Mouse (Mus musculus) C2C12 (cell line): ENCODE results near the gene Kcnk2. TPM values are rescaled to one million over a fixed set of nuclear protein-coding genes. Genes with fewer than 3 reads are reported as not detected.

Source experiments
- H3K27me3 ChIP-seq: one replicate; pipeline ENCODE4 v1.6.1; 2011; ENCODE audit not compliant: control insufficient read depth, insufficient read depth, insufficient read length
- H3K36me3 ChIP-seq: one replicate; pipeline ENCODE4 v1.6.1; 2011; ENCODE audit not compliant: control insufficient read depth, insufficient read depth
- H3K4me3 ChIP-seq: one replicate; pipeline ENCODE4 v1.5.1; 2011; ENCODE audit warnings: mild to moderate bottlenecking, control low read depth; ENCODE audit not compliant: poor library complexity, insufficient read depth, severe bottlenecking
- H3K79me2 ChIP-seq: one replicate; pipeline ENCODE4 v1.6.1; 2011; ENCODE audit not compliant: control insufficient read depth, insufficient read depth
- H3K79me3 ChIP-seq: one replicate; pipeline ENCODE4 v1.6.1; 2011; ENCODE audit warnings: low read depth, control low read depth
- H3ac ChIP-seq: one replicate; pipeline ENCODE3; 2011; ENCODE audit warnings: low read depth; ENCODE audit not compliant: control insufficient read depth, insufficient read length
- CEBPB ChIP-seq: IDR thresholded peaks from one replicate; pipeline ENCODE4 v1.6.1; 2011; ENCODE audit warnings: low read depth, mild to moderate bottlenecking, control low read depth, moderate library complexity
- CTCF ChIP-seq: IDR thresholded peaks from one replicate; pipeline ENCODE4 v1.5.1; 2011; ENCODE audit not compliant: control insufficient read depth, insufficient read depth, insufficient read length
- FOSL1 ChIP-seq: IDR thresholded peaks from one replicate; pipeline ENCODE4 v1.8.0; 2011; ENCODE audit warnings: mild to moderate bottlenecking, low read length; ENCODE audit not compliant: poor library complexity, insufficient read depth, severe bottlenecking
- MAX ChIP-seq: IDR thresholded peaks from one replicate; pipeline ENCODE4 v1.6.1; 2011; ENCODE audit warnings: mild to moderate bottlenecking, control low read depth
- MYOD1 ChIP-seq: IDR thresholded peaks from one replicate; pipeline ENCODE4 v1.6.1; 2011; ENCODE audit warnings: low read depth; ENCODE audit not compliant: control insufficient read depth, insufficient read length
- MYOG ChIP-seq: IDR thresholded peaks from one replicate; pipeline ENCODE4 v1.6.1; 2011; ENCODE audit not compliant: control insufficient read depth, insufficient read length; ENCODE audit errors: extremely low read depth
- USF1 ChIP-seq: IDR thresholded peaks from one replicate; pipeline ENCODE4 v1.6.1; 2011; ENCODE audit warnings: low read depth, mild to moderate bottlenecking, control low read depth, moderate library complexity
- polyA plus RNA-seq: library from polyadenylated mRNA; unstranded; fragments of >200 nt; fragmentation: generic; extraction: Trizol; gene quantifications from one replicate; pipeline ENCODE4 v1.2.1, GENCODE M21; 2012; ENCODE audit warnings: missing spikeins

Kcnk2 gene
- polyA plus RNA-seq, 1 experiment = 6.0 TPM

DNA sequence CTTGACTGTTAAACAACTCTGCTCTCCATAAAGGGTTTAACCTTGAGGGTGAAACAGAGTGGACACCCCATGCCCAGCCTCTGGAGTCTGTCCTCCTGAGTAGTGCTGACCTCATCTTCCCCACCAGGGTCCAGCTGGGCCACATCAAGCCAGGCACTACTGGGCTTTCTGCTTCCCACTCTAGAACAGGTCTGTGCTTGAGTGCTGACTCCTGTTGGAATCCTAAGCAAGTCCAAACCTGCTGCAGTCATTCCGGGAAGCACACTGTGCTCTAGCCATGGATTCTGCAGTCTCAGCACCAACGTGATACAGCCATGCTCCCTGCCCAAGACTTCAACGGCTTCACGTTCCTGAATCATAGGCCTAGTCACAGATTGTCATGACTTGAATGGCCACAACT is 42.4 kb downstream of the Kcnk2 start:
- Histone ChIP-seq H3K4me3 (no peak overlapping the region), H3K79me3 (no peaks in the 10 kb centered on the region), H3K27me3 (no peaks in the 10 kb centered on the region), H3K36me3 (no peaks in the 10 kb centered on the region), H3ac (no peak overlapping the region), H3K79me2 (no peaks in the 10 kb centered on the region)
- TF ChIP-seq MYOG = no peak
- TF ChIP-seq MAX = no peak
- no peak for TF ChIP-seq CTCF
- no peak for TF ChIP-seq USF1

DNA sequence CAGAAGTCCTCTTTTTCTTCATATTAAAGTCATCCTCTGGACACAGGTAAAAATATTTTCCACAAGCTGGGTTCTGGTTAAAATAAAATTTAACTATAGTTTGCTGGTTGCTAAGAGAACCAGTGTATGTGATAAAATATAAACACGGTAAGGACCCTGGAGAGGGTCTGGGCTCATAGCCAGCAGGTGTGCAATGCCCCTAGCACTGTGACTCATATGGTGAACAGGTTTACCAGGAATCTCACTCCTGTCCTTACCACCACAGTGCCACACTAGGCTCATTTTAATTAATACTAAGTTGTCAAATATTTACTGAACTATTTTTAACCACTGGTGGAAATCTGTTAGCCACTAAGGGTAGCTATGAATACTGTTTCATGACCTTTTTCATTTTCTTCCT is 48.2 kb downstream of the Kcnk2 start:
- no peak overlapping the region for H3ac ChIP-seq
- H3K27me3 ChIP-seq = no peaks in the 10 kb centered on the region
- H3K4me3 ChIP-seq = no peak overlapping the region
- no peaks in the 10 kb centered on the region for H3K79me2 ChIP-seq
- no peaks in the 10 kb centered on the region for H3K79me3 ChIP-seq
- TF ChIP-seq MAX (no peak), USF1 (no peak), MYOG (no peak), CEBPB (no peak), FOSL1 (no peak), MYOD1 (no peak), CTCF (no peak)
- no peaks in the 10 kb centered on the region for H3K36me3 ChIP-seq

DNA sequence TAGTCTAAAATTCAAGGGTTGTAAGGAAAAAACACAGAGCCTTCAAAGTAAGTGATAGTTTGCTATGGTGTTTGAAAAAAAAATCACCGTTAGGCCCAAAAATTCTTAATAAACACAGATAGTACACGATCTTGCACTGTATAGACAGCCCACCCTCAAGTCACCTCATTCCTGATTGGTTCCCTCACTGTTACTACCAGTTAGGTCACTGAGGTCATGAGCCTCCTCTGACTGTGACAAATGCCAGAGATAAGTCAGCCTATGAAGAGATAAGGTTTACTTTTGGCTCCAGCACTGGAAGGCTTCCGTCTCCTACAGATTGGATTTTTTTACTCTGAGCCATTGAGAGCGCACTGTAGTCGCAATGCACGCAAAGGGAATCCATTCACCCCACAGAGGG is 50.3 kb downstream of the Kcnk2 start:
- H3ac ChIP-seq = no peak overlapping the region
- no peak overlapping the region for H3K4me3 ChIP-seq
- no peaks in the 10 kb centered on the region for H3K27me3 ChIP-seq
- H3K36me3 ChIP-seq = no peaks in the 10 kb centered on the region
- no peaks in the 10 kb centered on the region for H3K79me2 ChIP-seq
- H3K79me3 ChIP-seq = no peaks in the 10 kb centered on the region
- TF ChIP-seq FOSL1 (no peak), MYOD1 (no peak), MYOG (no peak), USF1 (no peak), MAX (no peak), CTCF (no peak), CEBPB (no peak)

DNA sequence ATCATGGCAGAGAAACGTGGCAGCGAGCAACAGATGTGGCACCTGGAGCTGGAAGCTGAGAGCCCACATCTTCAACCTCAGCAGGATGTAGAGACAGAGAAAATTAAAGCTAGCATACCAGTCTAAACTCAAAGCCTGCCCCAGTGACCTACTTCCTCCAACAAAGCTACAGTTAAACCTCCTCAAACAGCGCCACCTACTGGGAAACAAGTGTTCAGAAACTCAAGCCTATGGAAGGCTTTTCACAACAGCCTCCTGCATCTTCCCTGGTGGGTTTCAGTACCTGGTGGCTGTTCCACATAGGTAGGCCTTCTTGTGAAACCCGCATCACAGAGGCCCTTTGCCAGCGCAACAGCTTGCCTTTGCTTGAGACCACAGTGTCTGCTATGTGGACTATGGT is 52.9 kb downstream of the Kcnk2 start:
- Histone ChIP-seq H3K79me3 (no peaks in the 10 kb centered on the region), H3ac (no peak overlapping the region), H3K79me2 (no peaks in the 10 kb centered on the region), H3K36me3 (no peaks in the 10 kb centered on the region), H3K4me3 (no peak overlapping the region), H3K27me3 (no peaks in the 10 kb centered on the region)
- TF ChIP-seq CEBPB = no peak
- TF ChIP-seq MYOG = no peak
- no peak for TF ChIP-seq MYOD1

DNA sequence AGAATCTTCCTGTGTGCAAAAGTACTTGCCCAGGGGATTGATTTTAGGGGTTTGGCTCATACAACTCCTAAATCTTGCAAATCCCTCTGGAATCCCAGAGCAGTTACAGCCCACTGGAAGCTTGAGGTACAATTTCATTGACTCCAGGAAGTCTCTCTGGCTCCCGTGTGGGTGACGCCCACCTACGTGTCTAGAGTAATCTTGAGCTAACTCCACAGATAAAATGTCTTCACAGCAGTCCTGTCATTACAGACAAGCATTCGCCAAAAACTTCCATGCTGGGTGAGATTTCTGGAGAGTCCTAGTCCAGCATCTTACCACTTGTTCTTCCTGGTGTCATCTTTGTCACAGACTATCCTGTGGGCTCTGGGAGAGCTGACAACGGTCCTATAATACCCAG is 56.9 kb downstream of the Kcnk2 start:
- no peak for TF ChIP-seq CTCF
- no peak for TF ChIP-seq FOSL1
- no peak for TF ChIP-seq MYOD1
- TF ChIP-seq MAX = no peak
- TF ChIP-seq USF1 = no peak
- no peak for TF ChIP-seq MYOG
- no peak for TF ChIP-seq CEBPB
- Histone ChIP-seq H3ac (no peak overlapping the region), H3K79me2 (no peaks in the 10 kb centered on the region), H3K4me3 (no peak overlapping the region), H3K27me3 (peaks cover 5% of the 10 kb centered on the region), H3K79me3 (no peaks in the 10 kb centered on the region), H3K36me3 (no peaks in the 10 kb centered on the region)

DNA sequence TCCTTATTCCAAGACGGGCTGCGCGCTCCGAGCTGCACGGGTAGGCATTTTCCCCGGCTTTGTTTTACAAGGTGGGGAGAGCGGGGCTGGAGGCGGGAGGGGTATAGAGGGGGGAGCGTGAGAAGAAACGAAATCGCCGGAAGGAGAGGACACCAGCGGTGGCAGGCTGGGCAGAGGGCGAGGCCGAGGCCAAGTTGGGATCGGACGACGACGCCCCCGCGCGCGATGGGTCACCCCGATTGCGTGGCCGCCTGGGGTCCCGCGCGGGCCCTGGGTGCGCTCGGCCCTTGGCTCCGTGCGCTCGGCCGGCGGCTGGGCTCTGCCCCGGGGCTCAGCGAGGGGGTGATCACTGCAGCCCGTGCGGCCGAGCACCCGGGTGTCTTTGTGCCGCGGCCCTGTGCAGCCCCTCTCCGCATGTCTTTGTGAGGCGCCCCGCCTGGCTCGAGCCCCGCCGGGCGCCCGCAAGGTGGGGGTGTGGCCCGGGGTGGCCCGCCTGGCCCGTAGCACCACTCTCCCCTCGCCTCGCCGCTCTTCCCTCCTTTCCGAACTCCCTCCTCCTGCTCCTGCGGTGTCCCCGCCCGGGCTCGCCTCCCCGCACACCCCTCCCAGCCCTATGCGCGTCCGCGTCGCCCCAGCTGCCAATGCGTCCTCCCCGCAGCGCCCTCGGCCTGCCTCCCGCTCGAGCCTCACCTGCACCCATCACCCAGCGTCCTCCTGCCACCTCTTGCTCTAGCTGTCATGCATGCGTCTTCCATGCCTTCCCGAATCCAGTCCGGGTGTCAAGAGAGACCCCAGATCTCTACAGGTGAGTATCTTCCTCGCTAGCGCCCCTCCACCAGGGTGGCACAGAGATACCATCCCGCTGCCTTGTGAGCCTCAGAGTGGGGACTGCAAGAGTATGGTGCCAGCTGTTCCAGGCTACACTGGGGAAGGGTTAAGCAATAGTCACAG is 58.5 kb downstream of the Kcnk2 start:
- Histone ChIP-seq H3ac (no peak overlapping the region), H3K4me3 (no peak overlapping the region), H3K36me3 (no peaks in the 10 kb centered on the region), H3K27me3 (peaks cover 5% of the 10 kb centered on the region), H3K79me2 (no peaks in the 10 kb centered on the region), H3K79me3 (no peaks in the 10 kb centered on the region)
- TF ChIP-seq CTCF = no peak
